ENCODE assay signal across 8 mouse cellular contexts in the genomic region with DNA sequence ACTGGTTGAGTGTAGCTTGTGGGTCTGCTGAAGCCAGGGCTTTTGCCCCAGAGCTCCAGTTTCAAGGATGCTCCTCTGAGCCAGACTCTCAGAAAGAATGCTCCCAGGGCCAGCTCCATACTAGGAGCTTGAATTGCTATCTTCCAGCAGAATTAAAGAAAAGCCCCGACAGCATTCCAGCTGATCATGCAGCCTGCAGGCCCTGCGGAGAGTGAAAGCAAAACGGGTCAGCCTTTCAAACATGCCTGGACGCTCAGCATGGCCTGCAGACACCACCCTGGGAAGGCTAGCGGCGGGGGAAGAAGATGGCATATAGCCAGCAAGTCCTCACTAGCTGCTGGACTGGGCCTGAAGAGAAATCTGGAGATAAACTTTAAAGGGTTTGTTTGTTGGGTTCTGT. TPM values are rescaled to one million over a fixed set of nuclear protein-coding genes. Genes with fewer than 3 reads are reported as not detected.
DNase-seq lines count a peak whose midpoint lies in the region; ATAC-seq and TF ChIP-seq lines count a peak whose summit lies in the region.

No protein-coding gene starts in this region.

- H3K27ac ChIP-seq in kidney, adult 2 months (ENCODE audit: insufficient read depth, low read depth, low read length) = no peak overlapping the region
- peak overlapping the region; percentile 47; the same call in 1 of the 2 replicates for H3K27ac ChIP-seq in neural tube, embryonic 13.5 days (replicated peaks)

- peak overlapping the region; percentile 17; the same call in 1 of the 2 replicates for H3K9ac ChIP-seq in neural tube, embryonic 13.5 days

- DNase-seq in adrenal gland, postnatal 10 days = peak; percentile 61
- DNase-seq in adrenal gland, adult 8-10 months = no peak
- peak; percentile 64 to 74 for DNase-seq in lung, adult 18-20 months
- DNase-seq in lung, adult 2 months = no peak
- peak; percentile 56 for DNase-seq in kidney, adult 2 months
- DNase-seq in right cerebral cortex, postnatal 25 days = no peak

- H3K27me3 ChIP-seq in kidney, adult 2 months (replicated peaks; ENCODE audit: control insufficient read depth, insufficient read depth, low read length) = no peaks in the 10 kb centered on the region
- no peaks in the 10 kb centered on the region for H3K27me3 ChIP-seq in neural tube, embryonic 13.5 days

- no peak overlapping the region for H3K4me3 ChIP-seq in lung, adult 2 months (replicated peaks; ENCODE audit: extremely low read depth, low read depth, low read length)
- no peak overlapping the region for H3K4me3 ChIP-seq in kidney, adult 2 months (ENCODE audit: insufficient read depth, low read depth, low read length)
- H3K4me3 ChIP-seq in neural tube, embryonic 13.5 days = no peak overlapping the region

- WGBS in lung, adult 2 months = 48% methylated on average over 6 of the region's 6 CpGs
- 32% methylated on average over 6 of the region's 6 CpGs for WGBS in kidney, adult 2 months
- 47% methylated on average over 6 of the region's 6 CpGs for WGBS in neural tube, embryonic 13.5 days

- peaks cover 18% of the 10 kb centered on the region for H3K4me1 ChIP-seq in lung, adult 2 months (ENCODE audit: control insufficient read depth, insufficient read depth, low read length)
- no peaks in the 10 kb centered on the region; the same call in 1 of the 2 replicates for H3K4me1 ChIP-seq in kidney, adult 2 months (ENCODE audit: control insufficient read depth, insufficient read depth, low read length)
- peaks cover 37% of the 10 kb centered on the region for H3K4me1 ChIP-seq in neural tube, embryonic 13.5 days (replicated peaks)

- ATAC-seq in neural tube, embryonic 13.5 days (ENCODE audit: low read depth) = no peak
- no peak for ATAC-seq in megakaryocyte progenitor cell, adult 5-6 weeks (replicated peaks; ENCODE audit: poor library complexity)

- no peak overlapping the region for H3K4me2 ChIP-seq in neural tube, embryonic 13.5 days

- H3K9me3 ChIP-seq in neural tube, embryonic 13.5 days = no peaks in the 10 kb centered on the region

- no peak for TF ChIP-seq CTCF in lung, adult 2 months (IDR thresholded peaks at IDR 0.05; ENCODE audit: insufficient read depth, low read length)
- no peak for TF ChIP-seq CTCF in kidney, adult 2 months (conservative IDR thresholded peaks at IDR 0.05; ENCODE audit: insufficient read depth, insufficient read length, low read depth, low read length)

- no peak for TF ChIP-seq POLR2A in lung, adult 2 months (IDR thresholded peaks at IDR 0.05; ENCODE audit: borderline replicate concordance, extremely low read depth, low read depth, low read length)
- TF ChIP-seq POLR2A in kidney, adult 2 months (IDR thresholded peaks at IDR 0.05; ENCODE audit: low read depth, low read length) = no peak

- H3K36me3 ChIP-seq in kidney, adult 2 months (ENCODE audit: control insufficient read depth, insufficient read depth, low read length) = no peaks in the 10 kb centered on the region
- 0 out of 2 replicates have a peak, but pooled peaks cover 4% of the 10 kb centered on the region for H3K36me3 ChIP-seq in neural tube, embryonic 13.5 days

RNA-seq across cellular contexts. Expression of gene Fam49a, which starts 55.0 kb away (rescaled TPM):
- total RNA-seq in adrenal gland, postnatal 10 days (2021) = 10 to 100 TPM; 18.5 to 19.9 TPM
- total RNA-seq in adrenal gland, adult 8-10 months (2022) = 10 to 100 TPM; 18.2 to 25.3 (median 21.5) TPM
- 9.0 and 10.4 TPM in 2 replicates for polyA plus RNA-seq in lung, adult 2 months (2012; rRNA removed)
- polyA plus RNA-seq in kidney, adult 2 months (2012; rRNA removed) = 2.4 and 3.4 TPM in 2 replicates
- 34.1 and 42.6 TPM in 2 replicates for polyA plus RNA-seq in neural tube, embryonic 13.5 days (2015; fragmentation: Nextera tagmentation; extraction: Ambion mirVana)
- total RNA-seq in megakaryocyte progenitor cell, adult 5-6 weeks (2015) = 10.7 and 11.8 TPM in 2 replicates
- total RNA-seq in megakaryocyte progenitor cell, adult 5-6 weeks (2017) = 7.2 and 7.5 TPM in 2 replicates

Comparison
In these comparisons a context has a peak if more than half of its experiments do, and no peak if none do; other contexts are left out.
1. DNase-seq: peak in adrenal gland, postnatal 10 days (single experiment), lung, adult 18-20 months (2 of 2) and kidney, adult 2 months (single experiment); none in adrenal gland, adult 8-10 months (single experiment), lung, adult 2 months (single experiment) and right cerebral cortex, postnatal 25 days (single experiment).